Mouse (Mus musculus) MEL (cell line): ENCODE data around the gene Mta3. TPM values are rescaled to one million over a fixed set of nuclear protein-coding genes. Genes with fewer than 3 reads are reported as not detected.

Experiments
- DNase-seq: peaks from one replicate; pipeline ENCODE4 v3.0.0; 2011; ENCODE audit warnings: low read depth, low spot score
- H3K27ac ChIP-seq: 2 replicates; pipeline ENCODE4 v1.5.1; 2012; ENCODE audit warnings: low read depth, mild to moderate bottlenecking, control low read depth, low read length, moderate library complexity; ENCODE audit not compliant: control insufficient read depth
- H3K27me3 ChIP-seq, 2 experiments: fragments of 150-350 bp in 1 of 2; sonication (generic) in 1 of 2; 2 replicates each; pipeline ENCODE4 v1.6.1; 2012; ENCODE audit warnings: low read length in 2 of 2, mild to moderate bottlenecking in 2 of 2, improper control_type of control experiment in 1 of 2, moderate library complexity in 1 of 2; ENCODE audit not compliant: insufficient read depth in 2 of 2, control insufficient read depth in 1 of 2
- H3K36me3 ChIP-seq, 2 experiments: 2 replicates each; pipeline ENCODE4 v1.6.1; 2012 to 2014; ENCODE audit warnings: low read length in 2 of 2, improper control_type of control experiment in 1 of 2, inconsistent platforms in 1 of 2, mild to moderate bottlenecking in 1 of 2; ENCODE audit not compliant: insufficient read depth in 2 of 2, control insufficient read depth in 1 of 2
- H3K4me1 ChIP-seq, 2 experiments: fragments of 150-350 bp in 1 of 2; sonication (generic) in 1 of 2; 2 replicates each; pipeline ENCODE4 v1.6.1; 2012; ENCODE audit warnings: low read length in 2 of 2, improper control_type of control experiment in 1 of 2, mild to moderate bottlenecking in 1 of 2; ENCODE audit not compliant: insufficient read depth in 2 of 2, control insufficient read depth in 1 of 2
- H3K4me3 ChIP-seq, 2 experiments: fragments of 150-350 bp in 1 of 2; sonication (generic) in 1 of 2; 2 replicates each; pipeline ENCODE4 v1.5.1; 2012; ENCODE audit warnings: low read depth in 2 of 2, low read length in 2 of 2, mild to moderate bottlenecking in 2 of 2, moderate library complexity in 2 of 2, control low read depth in 1 of 2, improper control_type of control experiment in 1 of 2; ENCODE audit not compliant: control insufficient read depth in 1 of 2, insufficient read depth in 1 of 2
- H3K79me2 ChIP-seq: 2 replicates; pipeline ENCODE4 v1.6.1; 2012; ENCODE audit warnings: mild to moderate bottlenecking, low read length, moderate library complexity; ENCODE audit not compliant: control insufficient read depth, poor library complexity, insufficient read depth
- H3K9ac ChIP-seq: 2 replicates; pipeline ENCODE4 v1.6.1; 2012; ENCODE audit warnings: low read depth, mild to moderate bottlenecking, control low read depth, low read length, moderate library complexity; ENCODE audit not compliant: control insufficient read depth, poor library complexity, severe bottlenecking
- H3K9me3 ChIP-seq: fragments of 150-350 bp; sonication (generic); replicated peaks from 2 replicates; pipeline ENCODE4 v1.6.1; 2012; ENCODE audit warnings: mild to moderate bottlenecking, low read length, improper control_type of control experiment, moderate library complexity; ENCODE audit not compliant: insufficient read depth
- CHD1 ChIP-seq: IDR thresholded peaks from 2 replicates; pipeline ENCODE4 v1.6.1; 2012; ENCODE audit warnings: low read depth, mild to moderate bottlenecking, inconsistent platforms, low read length, improper control_type of control experiment
- CHD2 ChIP-seq: IDR thresholded peaks from 2 replicates; pipeline ENCODE4 v1.6.1; 2011; ENCODE audit warnings: low read length, improper control_type of control experiment
- CTCF ChIP-seq, 3 experiments: IDR thresholded peaks in 2 of 3; conservative IDR thresholded peaks in 1 of 3; 2 replicates each; pipeline ENCODE4 v1.5.1; 2011 to 2012; ENCODE audit warnings: low read length in 3 of 3, low read depth in 2 of 3, mild to moderate bottlenecking in 2 of 3, improper control_type of control experiment in 1 of 3, inconsistent platforms in 1 of 3, mixed read lengths in 1 of 3, moderate library complexity in 1 of 3; ENCODE audit not compliant: control insufficient read depth in 1 of 3, insufficient read depth in 1 of 3, poor library complexity in 1 of 3, severe bottlenecking in 1 of 3
- ELF1 ChIP-seq: IDR thresholded peaks from 2 replicates; pipeline ENCODE4 v1.6.1; 2014; ENCODE audit warnings: low read depth, mild to moderate bottlenecking, inconsistent platforms, low read length, improper control_type of control experiment, moderate library complexity
- EP300 ChIP-seq, 2 experiments: IDR thresholded peaks; 2 replicates each; pipeline ENCODE4 v1.6.1; 2011; ENCODE audit warnings: improper control_type of control experiment in 2 of 2, low read length in 2 of 2, low read depth in 1 of 2, mild to moderate bottlenecking in 1 of 2
- ETS1 ChIP-seq: IDR thresholded peaks from 2 replicates; pipeline ENCODE4 v1.6.1; 2012; ENCODE audit warnings: low read depth, mild to moderate bottlenecking, inconsistent platforms, low read length, improper control_type of control experiment, moderate library complexity
- JUND ChIP-seq: IDR thresholded peaks from 2 replicates; pipeline ENCODE4 v1.6.1; 2011; ENCODE audit warnings: low read depth, mild to moderate bottlenecking, improper control_type of control experiment, low read length
- KAT2A ChIP-seq: conservative IDR thresholded peaks from 2 replicates; pipeline ENCODE4 v1.6.1; 2012; ENCODE audit warnings: low read depth, low read length, improper control_type of control experiment, inconsistent platforms
- MAZ ChIP-seq: IDR thresholded peaks from 2 replicates; pipeline ENCODE4 v1.6.1; 2012; ENCODE audit warnings: low read depth, mild to moderate bottlenecking, inconsistent platforms, low read length, improper control_type of control experiment
- NELFE ChIP-seq: IDR thresholded peaks from 2 replicates; pipeline ENCODE4 v1.6.1; 2011; ENCODE audit warnings: low read depth, low read length, improper control_type of control experiment
- NRF1 ChIP-seq: IDR thresholded peaks from 2 replicates; pipeline ENCODE4 v1.6.1; 2014; ENCODE audit warnings: low read depth, mild to moderate bottlenecking, inconsistent platforms, low read length, improper control_type of control experiment, moderate library complexity; ENCODE audit not compliant: poor library complexity, insufficient read depth, severe bottlenecking
- POLR2A ChIP-seq, 2 experiments: IDR thresholded peaks; 2 replicates each; pipeline ENCODE4 v1.6.1; 2011 to 2012; ENCODE audit warnings: low read length in 2 of 2, mild to moderate bottlenecking in 2 of 2, control low read depth in 1 of 2, improper control_type of control experiment in 1 of 2, low read depth in 1 of 2, moderate library complexity in 1 of 2; ENCODE audit not compliant: control insufficient read depth in 1 of 2, insufficient read depth in 1 of 2, poor library complexity in 1 of 2
- POLR2AphosphoS5 ChIP-seq: IDR thresholded peaks from 2 replicates; pipeline ENCODE4 v1.6.1; 2012; ENCODE audit warnings: low read depth, borderline replicate concordance, mild to moderate bottlenecking, inconsistent platforms, low read length, moderate library complexity, mixed read lengths
- SMC3 ChIP-seq: IDR thresholded peaks from 2 replicates; pipeline ENCODE4 v1.6.1; 2011; ENCODE audit warnings: low read depth, low read length, improper control_type of control experiment
- TAL1 ChIP-seq: IDR thresholded peaks from 2 replicates; pipeline ENCODE4 v1.6.1; 2012; ENCODE audit warnings: mild to moderate bottlenecking, inconsistent platforms, low read length, moderate library complexity, mixed read lengths
- TBP ChIP-seq: IDR thresholded peaks from 2 replicates; pipeline ENCODE4 v1.8.0; 2011; ENCODE audit warnings: low read depth, low read length, improper control_type of control experiment
- TCF12 ChIP-seq: IDR thresholded peaks from 2 replicates; pipeline ENCODE4 v1.6.1; 2014; ENCODE audit warnings: low read depth, mild to moderate bottlenecking, inconsistent platforms, low read length, improper control_type of control experiment, moderate library complexity
- ZMIZ1 ChIP-seq: IDR thresholded peaks from 2 replicates; pipeline ENCODE4 v1.6.1; 2012; ENCODE audit warnings: low read depth, mild to moderate bottlenecking, inconsistent platforms, low read length, improper control_type of control experiment, moderate library complexity
- polyA plus RNA-seq, 2 experiments: library from polyadenylated mRNA; stranded (reverse) in 1 of 2; unstranded in 1 of 2; fragments of >175 nt in 1 of 2; fragments of >200 nt in 1 of 2; gene quantifications; 2 replicates each; pipeline versions ENCODE4 v1.2.1 to v1.2.4; 2012; ENCODE audit warnings: low replicate concordance in 2 of 2, low read depth in 1 of 2; ENCODE audit not compliant: insufficient read length in 2 of 2, insufficient read depth in 1 of 2, missing spikeins in 1 of 2
- total RNA-seq: library from RNA; depleted of rRNA; stranded (reverse); fragments of 300-350 nt; gene quantifications from 2 replicates; pipeline ENCODE4 v1.2.3, GENCODE M21; 2012

The Mta3 gene
- total and polyA plus RNA-seq, 3 experiments: 28.8 to 58.2 TPM; not detected in 1

DNA sequence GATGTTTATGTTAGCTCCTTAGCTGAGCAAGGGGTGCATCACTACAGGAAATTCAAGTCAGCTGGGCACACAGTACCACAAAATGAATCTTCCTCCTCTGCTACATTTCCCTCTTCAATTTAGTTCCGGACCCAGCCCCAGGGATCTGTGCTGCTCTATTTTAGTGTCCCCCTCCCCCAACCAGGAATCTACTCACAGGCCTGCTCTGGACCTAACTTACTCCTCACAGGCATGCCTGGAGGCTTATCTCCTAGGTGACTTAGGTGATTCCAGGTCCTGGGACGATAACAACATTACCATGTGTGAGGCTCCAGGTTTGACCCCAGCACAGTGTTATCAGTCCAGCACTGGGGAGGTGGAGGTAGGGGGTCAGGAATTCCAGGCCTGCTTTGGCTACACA lies 15.5 kb upstream of the Mta3 start:
- no peaks in the 10 kb centered on the region for H3K9me3 ChIP-seq
- no peaks in the 10 kb centered on the region for H3K27me3 ChIP-seq
- H3K36me3 ChIP-seq: peaks cover 0 to 12% of the 10 kb centered on the region in 2 experiments; a peak in 2 of 4 replicates
- H3K79me2 ChIP-seq: no peaks in the 10 kb centered on the region
- TF ChIP-seq NRF1 (no peak), TBP (no peak), SMC3 (no peak), KAT2A (no peak), CHD2 (no peak), MAZ (no peak), CTCF (IDR thresholded peaks at IDR 0.05 in 2 of 3, conservative IDR thresholded peaks at IDR 0.05 in 1 of 3; ENCODE audit: control insufficient read depth in 1 of 3, insufficient read depth in 1 of 3, low read depth in 2 of 3, low read length in 3 of 3, poor library complexity in 1 of 3, severe bottlenecking in 1 of 3) (no peak), JUND (no peak), NELFE (no peak), CHD1 (no peak), POLR2A (IDR thresholded peaks at IDR 0.05; ENCODE audit: control insufficient read depth in 1 of 2, insufficient read depth in 1 of 2, low read depth in 1 of 2, low read length in 2 of 2, poor library complexity in 1 of 2) (no peak), POLR2AphosphoS5 (no peak), ZMIZ1 (no peak), ELF1 (no peak)
- TF ChIP-seq, all 39 proteins: peak for 0
- peak; percentile 16 for DNase-seq
- no peak overlapping the region for H3K4me3 ChIP-seq
- H3K4me1 ChIP-seq: peaks cover 9 to 25% of the 10 kb centered on the region in 2 experiments
- no peak overlapping the region for H3K9ac ChIP-seq
- H3K27ac ChIP-seq: no peak overlapping the region

DNA sequence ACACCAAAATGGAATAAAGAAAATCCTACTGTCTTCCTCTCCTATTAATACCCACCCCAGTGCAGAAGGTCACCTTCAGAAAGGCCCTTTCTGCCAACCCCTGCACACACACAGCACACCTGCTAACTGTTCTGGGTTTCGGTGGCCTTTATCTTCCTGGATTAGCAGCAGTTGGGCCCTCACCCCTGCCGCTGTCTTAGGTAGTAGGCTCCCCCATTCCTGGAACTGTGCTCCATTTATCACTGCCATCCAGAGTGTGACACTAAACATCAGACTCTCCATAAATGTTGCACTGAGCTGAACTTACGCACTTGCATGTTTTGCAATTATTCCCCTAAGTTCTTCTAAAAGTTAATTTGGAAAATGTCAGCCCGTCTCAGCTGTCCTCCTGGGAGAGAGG lies 14.6 kb upstream of the Mta3 start:
- peak; percentile 56; the same call in 1 of the 2 replicates for TF ChIP-seq TCF12
- TF ChIP-seq ETS1: 0 out of 2 replicates have a peak, but pooled peaks have one; percentile 23
- peak in 1 of 2 experiments; percentile 66; a peak in 2 of 4 replicates for TF ChIP-seq EP300 (IDR thresholded peaks at IDR 0.05; ENCODE audit: low read depth in 1 of 2, low read length in 2 of 2)
- peak; percentile 37; the same call in 1 of the 2 replicates for TF ChIP-seq TAL1
- no peak for TF ChIP-seq POLR2AphosphoS5
- DNase-seq: peak; percentile 26
- Histone ChIP-seq H3K9ac (no peak overlapping the region), H3K4me3 (no peak overlapping the region), H3K9me3 (no peaks in the 10 kb centered on the region), H3K36me3 (peaks cover 0 to 12% of the 10 kb centered on the region in 2 experiments; a peak in 2 of 4 replicates), H3K27me3 (no peaks in the 10 kb centered on the region), H3K4me1 (peaks cover 9 to 25% of the 10 kb centered on the region in 2 experiments), H3K79me2 (no peaks in the 10 kb centered on the region), H3K27ac (0 out of 2 replicates have a peak overlapping the region, but pooled peaks have one; percentile 1)
